Mouse (Mus musculus) C2C12 (cell line): Measurements from ENCODE around the gene Glt1d1.

ENCODE experiments used
- CEBPB ChIP-seq: IDR thresholded peaks from one replicate; pipeline ENCODE4 v1.6.1; 2011; ENCODE audit warnings: low read depth, mild to moderate bottlenecking, control low read depth, moderate library complexity
- CTCF ChIP-seq: IDR thresholded peaks from one replicate; pipeline ENCODE4 v1.5.1; 2011; ENCODE audit not compliant: control insufficient read depth, insufficient read depth, insufficient read length
- FOSL1 ChIP-seq: IDR thresholded peaks from one replicate; pipeline ENCODE4 v1.8.0; 2011; ENCODE audit warnings: mild to moderate bottlenecking, low read length; ENCODE audit not compliant: poor library complexity, insufficient read depth, severe bottlenecking
- MAX ChIP-seq: IDR thresholded peaks from one replicate; pipeline ENCODE4 v1.6.1; 2011; ENCODE audit warnings: mild to moderate bottlenecking, control low read depth
- MYOD1 ChIP-seq: IDR thresholded peaks from one replicate; pipeline ENCODE4 v1.6.1; 2011; ENCODE audit warnings: low read depth; ENCODE audit not compliant: control insufficient read depth, insufficient read length
- MYOG ChIP-seq: IDR thresholded peaks from one replicate; pipeline ENCODE4 v1.6.1; 2011; ENCODE audit not compliant: control insufficient read depth, insufficient read length; ENCODE audit errors: extremely low read depth
- USF1 ChIP-seq: IDR thresholded peaks from one replicate; pipeline ENCODE4 v1.6.1; 2011; ENCODE audit warnings: low read depth, mild to moderate bottlenecking, control low read depth, moderate library complexity

DNA sequence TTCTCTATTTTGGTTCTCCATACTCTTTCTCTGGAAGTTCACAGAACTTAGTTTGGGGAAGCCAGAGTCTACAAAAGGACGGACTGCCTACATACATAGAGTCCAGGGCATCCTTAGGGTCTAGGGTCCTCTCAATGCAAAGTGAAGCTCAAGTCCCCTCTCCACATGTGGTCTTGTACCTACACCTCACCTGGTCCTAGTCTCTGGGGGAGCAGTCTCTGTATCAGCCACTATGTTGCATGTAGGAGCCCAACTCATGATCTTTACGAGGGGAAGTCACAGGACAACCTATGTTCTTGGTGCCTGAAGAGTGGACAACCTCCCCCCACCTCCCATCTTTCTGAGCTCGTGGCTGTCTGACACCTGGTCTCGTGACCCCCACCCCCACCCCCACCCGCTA lies 391 bp upstream of the Glt1d1 start:
- TF ChIP-seq CTCF, result no peak
- no peak for TF ChIP-seq USF1
- no peak for TF ChIP-seq MAX
- no peak for TF ChIP-seq MYOG
- TF ChIP-seq FOSL1, result no peak
- TF ChIP-seq CEBPB, result no peak
- TF ChIP-seq MYOD1, result no peak
